Mouse (Mus musculus) macrophage (primary cell): Measurements from ENCODE around the gene Vars2. TPM values are rescaled to one million over a fixed set of nuclear protein-coding genes. Genes with fewer than 3 reads are reported as not detected.

Experiments used
- H3K27ac ChIP-seq: fragments of 350-480 bp; formaldehyde crosslinking; 2 replicates; pipeline ENCODE4 v1.9.0; 2021
- H3K36me3 ChIP-seq: fragments of 350-480 bp; formaldehyde crosslinking; 2 replicates; pipeline ENCODE4 v1.9.0; 2021; ENCODE audit errors: inconsistent target
- H3K4me3 ChIP-seq: fragments of 350-480 bp; formaldehyde crosslinking; 2 replicates; pipeline ENCODE4 v1.9.0; 2021; ENCODE audit errors: inconsistent target
- H3K79me2 ChIP-seq: fragments of 350-480 bp; formaldehyde crosslinking; 2 replicates; pipeline ENCODE4 v1.9.0; 2021; ENCODE audit errors: inconsistent target
- WGBS: methylation state at CpG from one replicate; pipeline ENCODE4 v1.1.7; 2026; ENCODE audit warnings: inconsistent platforms; ENCODE audit not compliant: missing documents; 5-methylcytosine and 5-hydroxymethylcytosine counted together
- polyA plus RNA-seq: library from polyadenylated mRNA; stranded (reverse); fragments of 250-400 nt; gene quantifications from 3 replicates; pipeline ENCODE4 v1.2.4, GENCODE M21; 2018; ENCODE audit warnings: inconsistent platforms

Gene Vars2
- polyA plus RNA-seq, 1 experiment from 2014 or later: 3.5 TPM

DNA sequence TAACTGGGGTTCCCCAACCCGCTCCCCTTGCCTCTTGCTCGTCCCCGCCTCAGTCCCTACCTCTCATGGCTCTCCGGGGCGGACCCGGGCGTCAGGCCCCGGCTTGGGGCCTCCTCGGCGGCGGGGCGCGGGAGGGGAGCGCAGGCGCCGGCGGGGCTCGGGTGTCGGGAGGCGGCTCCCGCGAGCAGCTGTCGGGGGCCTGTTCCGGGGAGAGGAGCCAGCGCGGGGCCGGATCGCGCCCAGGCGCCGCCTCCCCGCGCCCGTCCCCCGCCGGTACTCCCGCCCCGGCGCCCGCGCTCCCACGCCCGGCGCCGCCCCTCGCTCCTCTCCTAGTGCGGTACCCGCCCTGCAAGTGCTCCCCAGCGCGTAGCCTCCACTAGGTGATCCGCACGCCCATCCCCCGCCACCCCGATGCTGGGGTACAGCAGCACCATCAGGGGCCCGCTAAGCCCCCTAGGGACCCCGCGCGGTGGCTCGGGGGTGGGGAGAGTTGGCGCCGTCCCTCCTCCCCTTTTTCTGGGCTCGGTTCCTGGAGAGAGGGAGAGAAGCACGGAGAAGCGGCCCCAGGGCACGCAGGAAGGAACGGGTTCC lies 33.1 kb upstream of the Vars2 start:
- H3K4me3 ChIP-seq: no peak overlapping the region
- no peaks in the 10 kb centered on the region for H3K79me2 ChIP-seq
- WGBS: 1% methylated on average over 63 of the region's 66 CpGs
- H3K27ac ChIP-seq: no peak overlapping the region
- no peaks in the 10 kb centered on the region for H3K36me3 ChIP-seq

GRCm38 (mm10) chr17:35699919-35700318 lies 32.5 kb upstream of the Vars2 start:
- H3K27ac ChIP-seq: no peak overlapping the region
- 10% methylated on average over 19 of the region's 19 CpGs for WGBS
- no peak overlapping the region for H3K4me3 ChIP-seq
- H3K79me2 ChIP-seq: no peaks in the 10 kb centered on the region
- H3K36me3 ChIP-seq: no peaks in the 10 kb centered on the region

DNA sequence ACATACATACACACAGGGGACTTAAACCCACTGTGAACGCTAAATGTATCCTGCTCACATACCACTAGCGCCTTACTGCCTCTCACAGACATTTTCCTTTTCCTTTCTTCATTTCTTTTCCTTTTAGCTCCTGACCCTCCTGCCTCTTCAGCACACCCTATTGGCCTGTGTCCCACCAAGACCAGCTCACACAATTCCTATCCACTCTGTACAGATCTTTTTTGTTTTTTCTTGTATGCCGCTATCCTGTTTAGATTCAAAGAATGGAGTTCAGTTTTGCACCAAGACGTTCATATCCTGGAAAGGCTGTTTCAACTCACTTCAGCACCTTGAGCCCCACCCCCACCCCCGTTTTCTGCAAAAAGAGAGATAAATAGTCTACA lies 31.1 kb upstream of the Vars2 start:
- WGBS: 47% methylated on average over 5 of the region's 5 CpGs
- no peak overlapping the region for H3K27ac ChIP-seq
- no peaks in the 10 kb centered on the region for H3K36me3 ChIP-seq
- no peak overlapping the region for H3K4me3 ChIP-seq
- H3K79me2 ChIP-seq: no peaks in the 10 kb centered on the region

DNA sequence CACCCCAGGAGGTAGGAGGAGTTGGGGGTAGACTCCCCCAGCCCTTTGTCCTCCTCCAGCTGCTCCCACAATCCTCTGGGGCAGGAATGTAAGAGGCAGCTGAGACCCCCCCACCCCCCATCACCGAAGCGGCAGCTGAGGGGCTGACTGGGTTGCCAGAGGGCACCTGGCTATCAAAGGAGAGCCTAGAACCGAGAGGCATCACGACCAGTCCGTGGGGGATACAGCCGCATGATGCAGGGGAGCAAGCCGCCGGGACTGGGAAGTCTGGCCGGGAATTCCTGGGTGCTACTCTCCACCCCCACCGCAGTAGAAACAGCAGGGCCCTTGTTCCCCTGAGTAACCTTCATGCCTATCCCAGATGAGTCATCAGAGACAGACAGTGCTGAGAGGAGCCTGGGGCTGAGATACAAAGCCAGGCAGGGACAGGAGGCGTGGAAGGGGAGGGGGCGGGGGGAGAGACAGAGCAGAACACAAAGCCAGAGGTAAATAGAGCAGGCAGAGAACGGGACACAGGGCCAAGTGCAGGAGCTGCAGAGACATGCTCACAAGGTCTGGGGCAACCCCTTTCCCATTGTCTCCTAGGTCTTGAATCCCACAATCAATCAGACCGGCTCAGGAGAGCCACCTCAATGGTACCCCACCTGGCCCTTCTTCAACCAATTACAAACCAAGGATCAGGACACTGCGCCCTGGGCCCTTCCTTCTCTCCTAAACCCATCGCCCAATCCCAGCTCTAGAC lies 30.5 kb upstream of the Vars2 start:
- 19% methylated on average over 16 of the region's 16 CpGs for WGBS
- H3K4me3 ChIP-seq: no peak overlapping the region
- no peaks in the 10 kb centered on the region for H3K36me3 ChIP-seq
- no peaks in the 10 kb centered on the region for H3K79me2 ChIP-seq
- no peak overlapping the region for H3K27ac ChIP-seq

- Histone ChIP-seq H3K27ac (no peak overlapping the region), H3K36me3 (no peaks in the 10 kb centered on the region), H3K4me3 (no peak overlapping the region), H3K79me2 (no peaks in the 10 kb centered on the region)
- 20% methylated on average over 1 of the region's 1 CpGs for WGBS
These were observed 30.0 kb upstream of the Vars2 start for GRCm38 (mm10) chr17:35697429-35697758.

DNA sequence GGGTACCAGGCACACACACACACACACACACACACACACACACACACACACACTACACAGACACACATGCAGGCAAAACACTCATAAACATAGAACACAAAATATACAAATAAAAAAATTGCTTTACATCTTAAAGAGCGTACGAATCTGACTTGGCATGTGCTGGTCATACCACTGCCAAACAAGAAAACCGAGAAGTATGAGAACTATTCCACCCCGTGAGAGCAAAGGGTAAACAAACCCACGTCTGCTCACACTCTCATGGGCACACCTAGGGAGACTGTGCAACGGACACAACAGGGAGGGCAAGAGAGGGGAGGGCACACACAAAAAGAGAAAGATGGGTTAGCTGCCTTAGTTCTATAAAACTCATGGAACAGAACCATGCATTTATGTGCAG lies 29.3 kb upstream of the Vars2 start:
- Histone ChIP-seq H3K4me3 (no peak overlapping the region), H3K36me3 (no peaks in the 10 kb centered on the region), H3K27ac (no peak overlapping the region), H3K79me2 (no peaks in the 10 kb centered on the region)
- 80% methylated on average over 6 of the region's 6 CpGs for WGBS

GRCm38 (mm10) chr17:35695289-35695688 lies 27.9 kb upstream of the Vars2 start:
- WGBS: 96% methylated on average over 2 of the region's 2 CpGs
- H3K27ac ChIP-seq: no peak overlapping the region
- no peaks in the 10 kb centered on the region for H3K79me2 ChIP-seq
- H3K36me3 ChIP-seq: no peaks in the 10 kb centered on the region
- no peak overlapping the region for H3K4me3 ChIP-seq

GRCm38 (mm10) chr17:35693906-35694305 lies 26.5 kb upstream of the Vars2 start:
- Histone ChIP-seq H3K27ac (no peak overlapping the region), H3K36me3 (no peaks in the 10 kb centered on the region), H3K79me2 (no peaks in the 10 kb centered on the region), H3K4me3 (no peak overlapping the region)
- WGBS: 94% methylated on average over 5 of the region's 5 CpGs

DNA sequence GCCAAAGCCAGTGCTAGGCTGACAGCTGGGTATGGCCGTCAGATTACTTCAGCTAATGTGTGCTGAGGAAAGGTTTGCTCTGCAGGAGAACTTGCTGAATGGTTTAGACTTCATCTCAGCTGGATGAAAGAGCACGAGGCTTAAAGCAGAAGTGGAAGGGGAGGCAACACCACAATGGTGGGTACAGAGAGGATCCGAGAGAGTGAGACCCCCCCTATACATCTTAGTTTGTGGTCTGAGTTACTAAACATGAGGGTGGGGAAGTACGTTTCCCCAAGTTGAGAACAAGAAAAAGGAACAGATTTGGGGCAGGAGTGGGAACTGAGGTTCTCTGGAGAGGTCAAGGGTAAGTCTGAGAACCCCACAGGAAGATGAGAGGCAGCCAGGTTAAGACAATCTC lies 25.0 kb upstream of the Vars2 start:
- Histone ChIP-seq H3K79me2 (no peaks in the 10 kb centered on the region), H3K4me3 (no peak overlapping the region), H3K27ac (no peak overlapping the region), H3K36me3 (no peaks in the 10 kb centered on the region)
- 28% methylated on average over 4 of the region's 4 CpGs for WGBS

DNA sequence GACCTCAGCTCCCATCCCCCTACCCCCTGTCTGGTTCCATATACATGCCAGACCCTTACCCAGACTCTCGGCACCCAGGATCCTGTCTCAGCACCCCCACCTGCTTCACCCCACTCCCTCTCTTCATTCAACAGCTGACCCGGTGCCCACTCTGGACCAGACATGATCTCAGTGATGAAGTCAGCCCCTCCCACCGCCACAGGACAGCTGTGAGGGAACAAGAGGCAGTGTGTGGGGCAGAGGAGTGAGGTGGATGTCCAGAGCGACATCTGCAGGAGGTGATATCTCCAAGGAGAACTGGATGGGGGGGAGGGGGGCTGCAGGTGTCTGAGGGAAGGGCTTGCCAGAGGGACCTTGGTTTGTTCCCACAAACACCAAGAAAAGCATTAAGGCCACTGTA lies 24.4 kb upstream of the Vars2 start:
- no peak overlapping the region for H3K27ac ChIP-seq
- 87% methylated on average over 4 of the region's 4 CpGs for WGBS
- H3K4me3 ChIP-seq: no peak overlapping the region
- no peaks in the 10 kb centered on the region for H3K36me3 ChIP-seq
- no peaks in the 10 kb centered on the region for H3K79me2 ChIP-seq

GRCm38 (mm10) chr17:35689936-35690645 lies 22.7 kb upstream of the Vars2 start:
- Histone ChIP-seq H3K27ac (no peak overlapping the region), H3K4me3 (no peak overlapping the region), H3K79me2 (no peaks in the 10 kb centered on the region), H3K36me3 (no peaks in the 10 kb centered on the region)
- 94% methylated on average over 18 of the region's 18 CpGs for WGBS

DNA sequence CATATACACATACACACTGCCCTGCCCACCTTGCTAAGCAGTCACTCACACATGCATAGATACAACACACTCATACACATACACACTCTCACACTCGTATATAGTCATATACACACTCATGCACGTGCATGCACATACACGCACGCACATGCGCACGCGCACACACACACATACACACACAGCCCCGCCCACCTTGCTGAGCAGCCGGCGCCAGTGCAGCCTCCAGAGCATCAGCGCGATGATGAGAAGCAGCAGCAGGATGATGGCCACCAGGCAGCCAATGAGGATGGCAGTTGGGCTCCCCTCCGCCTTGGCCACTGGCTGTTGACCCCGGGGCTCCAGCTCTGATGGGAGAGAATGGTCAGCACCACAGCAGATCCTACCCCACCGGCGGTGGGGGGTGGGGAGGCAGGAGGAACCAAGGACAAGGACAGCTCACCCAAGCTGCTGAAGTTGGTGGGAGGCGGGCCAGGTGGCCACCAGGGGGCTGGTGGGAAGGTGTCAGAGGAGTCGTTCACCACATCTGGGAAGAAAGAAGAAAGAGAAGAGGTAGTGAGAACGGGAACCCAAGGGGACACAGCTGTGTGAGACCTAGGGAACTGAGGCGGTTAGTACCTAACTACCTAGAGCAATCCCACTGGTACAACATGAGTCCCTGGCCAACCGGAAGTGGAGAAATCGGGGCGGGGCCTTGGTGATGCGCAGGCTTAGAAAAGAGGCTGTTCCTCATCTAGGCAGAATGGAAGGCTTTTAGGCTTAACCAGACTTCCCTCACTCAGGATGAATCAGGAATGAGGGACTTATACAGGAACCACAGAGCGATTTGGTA lies 21.2 kb upstream of the Vars2 start:
- H3K4me3 ChIP-seq: no peak overlapping the region
- 75% methylated on average over 24 of the region's 25 CpGs for WGBS
- H3K27ac ChIP-seq: no peak overlapping the region
- H3K79me2 ChIP-seq: no peaks in the 10 kb centered on the region
- no peaks in the 10 kb centered on the region for H3K36me3 ChIP-seq

DNA sequence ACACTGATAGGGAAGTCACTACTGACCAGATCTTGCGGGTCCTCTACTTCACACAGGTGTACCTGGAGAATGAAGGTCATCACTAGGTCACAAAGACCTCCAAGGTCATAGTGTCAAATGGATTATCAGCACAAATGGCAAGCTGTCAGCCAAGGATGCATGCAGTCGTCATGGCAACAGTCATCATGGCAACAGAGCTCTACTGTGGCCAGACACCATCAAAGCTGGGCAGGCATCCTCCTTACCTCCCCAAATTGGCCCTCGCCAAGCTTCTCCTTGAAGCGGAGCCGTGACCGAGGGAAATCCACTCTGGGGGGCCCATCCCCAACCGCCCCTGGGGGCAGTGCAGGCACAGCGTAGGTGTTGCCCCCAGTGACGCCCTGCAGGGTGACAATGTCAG lies 17.7 kb upstream of the Vars2 start:
- 78% methylated on average over 8 of the region's 9 CpGs for WGBS
- Histone ChIP-seq H3K79me2 (no peaks in the 10 kb centered on the region), H3K27ac (no peak overlapping the region), H3K36me3 (no peaks in the 10 kb centered on the region), H3K4me3 (no peak overlapping the region)

GRCm38 (mm10) chr17:35681986-35682385 lies 14.6 kb upstream of the Vars2 start:
- no peaks in the 10 kb centered on the region for H3K36me3 ChIP-seq

GRCm38 (mm10) chr17:35680591-35680990 lies 13.2 kb upstream of the Vars2 start:
- no peaks in the 10 kb centered on the region for H3K36me3 ChIP-seq

More at GRCm38 (mm10) chr17:35681986-35682385, 14.6 kb upstream of the Vars2 start:
- 85% methylated on average over 13 of the region's 13 CpGs for WGBS
- no peaks in the 10 kb centered on the region for H3K79me2 ChIP-seq
- no peak overlapping the region for H3K27ac ChIP-seq
- no peak overlapping the region for H3K4me3 ChIP-seq

More at GRCm38 (mm10) chr17:35680591-35680990, 13.2 kb upstream of the Vars2 start:
- Histone ChIP-seq H3K79me2 (no peaks in the 10 kb centered on the region), H3K4me3 (no peak overlapping the region), H3K27ac (no peak overlapping the region)
- 87% methylated on average over 6 of the region's 6 CpGs for WGBS
